Mouse (Mus musculus): ENCODE results near the gene Gm20388.

Gm20388 gene

DNA sequence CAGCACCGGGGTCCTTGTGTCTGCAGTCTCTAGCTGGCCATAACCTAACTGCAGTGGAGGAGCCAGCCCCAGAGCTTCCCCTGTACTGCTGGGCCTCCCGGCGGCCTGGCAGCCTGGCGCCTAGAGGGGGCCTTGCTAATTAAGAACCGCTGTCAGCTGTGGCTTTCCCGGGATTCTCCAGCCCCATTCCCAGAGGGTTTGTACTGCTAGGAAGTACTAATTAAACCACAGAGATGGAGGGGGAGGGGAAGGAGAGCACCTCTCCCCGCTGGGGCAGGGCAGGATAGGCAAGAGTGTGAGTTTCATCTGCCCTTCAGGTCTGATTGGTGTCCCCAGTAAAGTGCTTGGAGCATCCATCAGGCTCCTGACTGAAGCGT lies 652.7 kb downstream of the Gm20388 start:
- DNase-seq, result no peak

DNA sequence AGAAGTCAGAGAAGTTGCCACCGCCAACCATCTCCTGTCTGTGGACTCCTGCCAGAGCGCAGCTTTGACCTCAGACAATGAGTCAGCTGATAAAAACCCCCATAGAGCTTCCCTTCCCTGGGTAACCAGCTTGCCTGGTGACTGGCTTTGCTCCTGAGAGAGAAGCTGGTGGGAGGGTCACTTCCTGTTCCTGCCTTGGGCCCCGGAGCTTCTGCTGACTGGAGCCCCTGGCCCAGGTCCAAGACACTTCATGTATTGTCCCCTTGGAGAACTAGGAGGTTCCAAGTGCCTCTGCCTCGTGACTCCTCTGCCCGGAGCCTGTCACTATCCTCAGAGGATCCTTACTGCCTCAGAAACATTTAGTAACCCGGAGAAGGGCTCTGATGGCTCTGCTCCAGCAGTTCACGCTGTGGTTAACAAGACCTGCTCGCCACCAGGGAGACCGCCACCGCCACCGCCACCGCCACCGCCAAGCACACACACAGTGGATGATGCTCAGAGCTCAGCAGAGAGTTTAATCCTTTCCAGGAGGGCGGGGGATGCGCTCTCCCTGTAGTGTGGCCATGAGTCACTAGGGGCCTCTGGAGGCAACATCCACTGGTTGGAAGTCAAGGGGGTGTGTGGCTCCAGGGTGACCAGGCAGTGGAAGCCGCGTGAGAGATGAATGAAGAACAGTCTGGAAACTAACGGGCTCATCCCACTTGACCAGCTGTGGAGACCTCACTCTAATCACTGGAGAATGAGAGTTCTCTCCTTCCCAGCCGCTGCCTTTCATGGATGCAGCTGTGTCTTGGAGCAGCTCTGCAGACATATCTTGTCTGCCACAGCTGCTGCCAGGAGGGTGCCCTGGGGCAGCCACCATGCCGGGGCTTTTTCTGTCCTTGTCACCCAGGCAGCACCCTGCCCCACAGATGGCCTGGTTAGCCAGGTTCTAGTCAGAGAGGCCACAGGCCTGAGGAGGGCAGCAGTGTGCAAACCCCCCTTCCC lies 653.5 kb downstream of the Gm20388 start:
- DNase-seq, result peak; percentile 80

DNA sequence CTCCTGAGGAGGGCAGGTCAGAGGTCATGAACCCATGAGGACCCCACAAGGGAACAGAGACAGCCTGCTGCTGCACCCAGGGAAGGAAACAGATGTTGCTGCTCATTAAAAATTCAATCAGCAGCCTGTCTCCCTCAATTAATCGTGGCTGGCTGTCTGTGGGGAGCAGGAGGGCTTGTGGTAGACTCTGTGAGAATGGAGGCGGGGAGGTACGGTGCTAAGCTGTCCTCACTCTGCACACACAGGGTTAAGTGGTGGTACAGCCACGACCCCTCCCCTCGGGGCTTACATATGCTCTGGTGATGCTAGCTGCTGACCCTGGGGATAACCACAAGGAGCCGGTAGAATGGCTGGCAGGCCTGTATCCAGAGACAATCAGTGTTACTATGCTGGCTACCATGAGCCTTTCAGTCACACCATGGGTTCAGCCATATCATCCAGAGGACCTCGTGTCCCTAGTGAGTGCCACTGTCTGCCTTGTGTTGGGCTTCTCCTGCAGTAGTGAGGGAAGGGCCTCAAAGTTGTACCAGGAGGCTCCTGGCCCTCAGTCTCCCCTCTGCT lies 654.6 kb downstream of the Gm20388 start:
- no peak for DNase-seq

DNA sequence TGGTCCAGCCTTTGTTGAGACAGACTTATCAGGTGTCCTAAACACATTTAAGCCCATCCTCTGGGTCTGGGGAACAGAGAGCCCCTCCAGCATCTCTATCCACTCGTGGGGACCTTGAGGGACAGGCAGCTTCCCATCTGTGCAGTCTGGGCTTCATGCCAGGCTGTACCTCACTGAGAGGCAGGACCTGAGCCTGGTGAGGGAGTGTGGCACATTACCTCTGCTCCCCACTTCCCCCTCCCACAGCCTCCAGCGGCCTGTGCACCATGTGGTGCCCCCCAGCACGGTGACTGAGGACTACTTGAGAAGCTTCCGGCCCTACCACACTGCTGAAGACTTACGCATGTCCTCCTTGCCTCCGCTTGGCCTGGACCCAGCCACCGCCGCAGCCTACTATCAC lies 656.0 kb downstream of the Gm20388 start:
- DNase-seq, result no peak

DNA sequence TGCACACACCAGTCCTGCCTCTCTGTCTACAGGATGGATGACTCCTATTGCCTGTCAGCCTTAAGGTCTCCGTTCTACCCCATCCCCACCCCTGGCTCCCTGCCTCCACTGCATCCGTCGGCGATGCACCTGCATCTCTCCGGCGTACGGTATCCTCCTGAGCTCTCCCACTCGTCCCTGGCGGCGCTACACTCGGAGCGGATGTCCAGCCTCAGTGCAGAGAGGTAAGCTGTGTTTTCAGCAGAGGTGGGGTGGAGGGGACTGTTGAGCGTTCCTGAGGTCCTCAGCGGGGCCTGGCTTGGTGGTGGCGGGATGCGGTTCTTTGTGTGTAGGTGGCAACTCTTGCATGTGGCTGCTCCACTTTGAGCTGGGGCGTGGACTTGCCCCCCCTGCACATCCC lies 657.1 kb downstream of the Gm20388 start:
- DNase-seq, result peak; percentile 36

DNA sequence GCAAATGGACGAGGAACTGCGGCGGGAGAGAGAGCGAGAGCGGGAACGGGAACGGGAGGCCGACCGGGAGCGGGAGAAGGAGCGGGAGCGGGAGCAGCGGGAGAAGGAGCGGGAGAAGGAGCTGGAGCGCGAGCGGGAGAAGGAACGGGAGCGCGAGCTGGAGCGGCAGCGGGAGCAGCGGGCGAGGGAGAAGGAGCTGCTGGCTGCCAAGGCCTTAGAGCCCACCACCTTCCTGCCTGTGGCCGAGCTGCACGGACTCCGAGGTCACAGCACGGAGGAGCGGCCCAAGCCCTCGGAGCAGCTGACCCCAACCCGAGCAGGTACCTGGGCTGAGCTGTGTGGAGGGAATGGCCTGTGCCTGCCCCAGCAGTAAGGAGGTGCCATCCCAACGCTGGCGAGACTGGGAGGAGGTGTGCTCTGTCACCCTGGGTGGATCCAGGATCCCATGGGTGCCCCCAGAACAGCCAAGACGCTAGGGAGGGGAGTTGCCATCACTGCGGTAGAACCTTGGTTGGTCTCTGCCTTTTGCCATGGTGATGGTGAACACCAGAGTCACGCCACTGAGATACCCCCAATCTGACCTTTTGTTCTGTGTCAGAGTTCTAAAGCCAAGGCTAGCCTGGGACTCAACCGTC lies 657.6 kb downstream of the Gm20388 start:
- no peak for DNase-seq

DNA sequence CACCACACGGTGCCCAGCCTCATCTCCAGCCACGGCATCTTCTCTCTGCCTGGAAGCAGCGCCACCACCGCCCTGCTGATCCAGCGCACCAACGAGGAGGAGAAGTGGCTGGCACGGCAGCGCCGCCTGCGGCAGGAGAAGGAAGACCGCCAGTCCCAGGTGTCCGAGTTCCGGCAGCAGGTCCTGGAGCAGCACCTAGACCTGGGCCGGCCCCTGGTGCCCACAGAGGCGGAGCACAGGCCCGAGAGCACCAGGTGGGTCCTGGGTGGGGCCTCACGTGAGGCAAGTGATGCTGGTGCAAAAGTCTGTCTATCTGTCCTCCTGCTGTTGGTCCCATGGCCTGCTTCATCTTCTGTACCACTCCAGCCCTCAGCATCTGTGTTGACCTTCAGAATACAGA lies 658.5 kb downstream of the Gm20388 start:
- DNase-seq, result no peak

DNA sequence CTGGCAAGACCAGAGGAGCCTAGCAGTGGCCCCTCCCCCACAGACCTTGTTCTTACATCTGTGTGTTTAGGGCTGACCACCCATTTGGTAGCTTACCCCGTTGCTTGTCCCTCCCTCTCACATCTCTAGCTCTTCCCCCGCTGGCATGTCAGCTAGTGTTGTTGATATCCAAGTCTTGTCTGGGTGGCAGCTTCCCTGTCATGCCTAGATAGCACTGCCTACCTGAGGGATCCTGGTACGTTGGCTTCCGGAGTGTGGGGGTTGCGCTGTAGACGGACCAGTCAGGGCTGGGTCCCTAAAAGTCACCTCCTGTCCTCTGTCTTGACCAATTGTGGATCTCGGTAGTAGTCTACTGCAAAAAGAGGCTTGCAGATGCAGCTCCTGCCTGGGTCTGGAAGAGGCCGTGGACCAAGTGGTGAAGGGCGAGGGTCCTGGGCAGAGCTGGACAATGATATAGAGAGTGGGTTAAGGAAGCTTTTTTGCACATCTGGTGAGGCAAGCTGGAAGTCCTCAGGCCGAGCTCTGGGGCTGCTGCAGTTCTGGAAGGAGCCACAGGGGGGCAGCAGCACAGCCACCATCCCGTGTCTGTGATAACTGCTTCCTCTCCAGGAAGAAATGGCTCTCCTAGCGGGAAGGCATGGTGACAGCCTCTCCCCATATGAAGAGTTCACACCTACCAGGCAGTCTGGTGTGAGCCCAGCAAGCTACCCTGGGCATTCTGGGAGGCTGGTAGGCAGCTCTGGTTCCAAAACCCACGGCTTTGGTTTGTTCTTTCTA lies 659.5 kb downstream of the Gm20388 start:
- DNase-seq, result peak; percentile 84

DNA sequence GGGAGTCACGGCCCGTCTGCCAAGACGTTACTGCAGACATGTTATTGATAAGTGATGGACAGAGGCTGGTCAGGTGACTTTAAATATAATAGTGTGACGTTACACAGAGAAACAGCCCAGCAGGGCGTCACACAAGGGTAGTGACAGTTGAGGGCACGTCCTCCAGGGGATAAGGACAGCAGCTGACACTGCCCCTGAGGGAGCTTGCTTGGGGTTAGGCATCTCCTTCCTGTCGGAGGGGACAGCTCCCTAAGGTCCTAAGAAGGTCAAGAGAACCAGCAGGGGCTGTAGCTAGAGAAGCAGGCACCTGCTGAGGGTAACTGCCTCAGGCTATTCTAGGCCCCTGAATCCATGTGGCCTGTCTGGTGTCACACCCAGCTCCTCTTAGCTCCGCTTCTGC lies 660.9 kb downstream of the Gm20388 start:
- no peak for DNase-seq

DNA sequence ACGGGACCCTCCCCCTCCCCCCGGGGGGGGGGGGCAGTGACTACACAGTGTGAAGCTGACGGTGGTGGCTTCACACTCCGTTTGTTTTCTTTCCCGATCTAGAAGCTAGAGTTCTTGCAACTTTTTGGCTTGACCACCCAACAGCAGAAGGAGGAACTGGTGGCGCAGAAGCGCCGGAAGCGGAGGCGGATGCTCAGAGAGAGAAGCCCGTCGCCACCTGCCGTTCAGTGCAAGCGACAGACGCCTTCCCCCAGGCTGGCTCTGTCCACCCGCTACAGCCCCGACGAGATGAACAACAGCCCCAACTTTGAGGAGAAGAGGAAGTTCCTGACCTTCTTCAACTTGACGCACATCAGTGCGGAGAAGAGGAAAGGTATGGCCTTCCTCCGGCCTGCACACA lies 661.9 kb downstream of the Gm20388 start:
- DNase-seq, result no peak

DNA sequence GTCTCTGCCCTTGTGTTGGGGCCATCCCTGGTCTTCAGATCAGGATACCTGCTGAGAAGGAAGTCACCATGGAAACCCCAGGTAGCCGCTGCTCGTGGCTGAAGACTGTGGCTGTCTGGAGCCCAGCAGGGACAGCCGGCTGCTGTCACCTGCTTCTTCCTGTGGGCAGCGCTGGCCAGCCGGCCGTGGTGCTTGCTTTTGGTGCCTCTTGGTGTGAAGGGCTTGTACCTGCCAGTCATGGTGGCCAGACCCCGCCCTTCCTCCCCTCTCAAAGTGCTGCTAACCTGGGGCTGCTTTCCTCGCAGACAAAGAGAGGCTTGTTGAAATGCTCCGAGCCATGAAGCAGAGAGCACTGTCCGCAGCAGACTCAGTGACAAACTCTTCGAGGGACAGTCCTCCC lies 663.2 kb downstream of the Gm20388 start:
- DNase-seq, result no peak

DNA sequence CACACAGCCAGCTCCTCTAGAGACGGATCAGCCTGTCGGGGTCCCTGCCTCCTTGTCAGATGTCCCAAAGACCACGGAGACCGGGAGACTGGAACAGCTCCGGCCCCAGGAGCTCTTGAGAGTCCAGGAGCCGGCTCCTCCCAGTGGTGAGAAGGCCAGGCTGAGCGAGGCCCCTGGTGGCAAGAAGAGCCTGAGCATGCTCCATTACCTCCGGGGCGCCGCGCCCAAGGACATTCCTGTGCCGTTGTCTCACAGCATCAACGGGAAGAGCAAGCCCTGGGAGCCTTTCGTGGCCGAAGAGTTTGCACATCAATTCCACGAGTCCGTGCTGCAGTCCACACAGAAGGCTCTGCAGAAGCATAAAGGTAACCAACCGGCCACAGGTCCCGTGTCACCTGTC lies 664.3 kb downstream of the Gm20388 start:
- DNase-seq, result no peak

DNA sequence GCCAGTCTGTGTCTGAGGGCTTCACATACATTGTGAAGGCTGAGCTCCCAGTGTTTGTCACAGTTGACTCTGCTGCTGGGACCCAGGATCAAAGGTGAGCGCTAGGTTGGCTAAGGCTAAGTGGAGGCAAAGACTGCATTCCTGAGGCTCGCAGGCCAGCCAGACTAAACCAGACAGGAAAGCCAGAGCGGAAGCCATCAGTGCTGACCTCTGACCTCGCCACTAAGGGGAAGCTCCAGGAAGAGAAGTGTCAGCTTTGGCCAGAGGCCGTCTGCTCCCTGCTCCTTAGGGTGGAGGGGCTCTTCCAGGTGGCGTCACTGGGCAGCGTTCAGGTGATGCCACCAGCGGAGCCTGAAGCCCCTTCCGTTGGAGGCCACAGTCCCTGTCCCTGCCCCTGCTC lies 665.2 kb downstream of the Gm20388 start:
- DNase-seq, result no peak

DNA sequence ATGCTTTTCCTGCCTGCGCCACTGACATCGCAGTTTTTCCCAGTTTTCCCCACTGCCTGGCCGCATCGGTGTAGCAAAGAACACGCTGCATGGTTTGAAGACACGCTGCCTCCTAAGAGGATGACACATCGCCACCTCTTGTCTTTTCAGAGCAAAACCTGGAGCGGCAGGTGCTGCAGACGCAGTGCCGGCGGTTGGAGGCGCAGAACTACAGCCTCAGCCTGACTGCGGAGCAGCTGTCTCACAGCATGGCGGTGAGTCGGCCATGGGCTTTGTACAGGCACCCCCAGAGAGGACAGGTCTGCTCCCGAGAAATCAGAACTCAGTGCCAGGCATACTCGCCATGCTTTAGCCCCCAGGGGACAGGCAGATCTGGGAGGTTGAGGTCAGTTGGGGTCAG lies 667.2 kb downstream of the Gm20388 start:
- no peak for DNase-seq

DNA sequence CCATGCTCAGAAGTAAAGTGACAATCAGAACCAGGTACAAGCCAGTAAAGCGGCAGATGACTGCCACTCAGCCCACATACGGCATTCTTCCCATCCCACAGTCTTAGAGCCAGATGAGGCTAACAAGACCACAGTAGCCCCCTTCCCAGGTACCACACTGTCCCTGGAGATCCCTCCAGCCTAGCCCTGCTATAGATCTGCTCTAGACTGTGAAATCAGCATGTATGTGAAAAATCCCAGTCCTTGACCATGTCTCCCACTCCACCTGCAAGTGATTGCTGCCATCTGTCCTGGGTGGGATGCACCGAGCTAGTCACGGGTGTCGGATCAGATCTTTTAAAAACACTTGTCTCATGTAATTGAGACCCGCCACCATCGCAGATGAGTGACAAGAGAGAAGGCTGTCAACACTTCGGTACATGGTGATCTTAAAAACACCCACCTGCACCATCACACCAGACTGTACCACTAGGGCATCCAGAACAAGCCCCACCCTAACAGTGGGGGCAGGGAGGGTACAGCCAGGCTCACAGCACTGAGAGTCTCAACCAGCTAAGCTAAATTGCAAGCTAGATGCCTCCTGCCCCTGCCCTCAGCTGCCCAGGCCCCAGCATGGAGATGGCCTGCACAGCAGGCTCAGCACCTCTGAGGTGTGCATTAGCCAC lies 669.8 kb downstream of the Gm20388 start:
- no peak for DNase-seq

DNA sequence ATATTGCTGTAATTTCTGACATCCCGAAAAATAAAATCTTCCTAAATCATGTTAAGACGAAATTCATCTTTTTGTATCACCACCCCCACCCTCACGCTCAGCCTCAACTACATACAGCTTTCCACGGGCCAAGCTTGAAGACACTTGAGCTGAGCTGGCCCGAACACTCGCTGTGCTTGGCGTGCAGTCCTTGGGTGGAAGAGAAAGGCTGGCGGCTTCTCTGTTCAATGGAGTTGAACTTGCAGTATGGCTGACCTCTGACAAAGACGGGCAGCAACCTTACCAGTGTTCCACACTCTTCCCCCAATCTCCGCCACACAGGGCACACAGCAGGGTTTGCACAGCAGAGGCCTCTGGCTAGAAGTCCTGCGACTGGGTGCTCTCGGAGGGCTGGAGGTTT lies 670.7 kb downstream of the Gm20388 start:
- DNase-seq, result no peak

DNA sequence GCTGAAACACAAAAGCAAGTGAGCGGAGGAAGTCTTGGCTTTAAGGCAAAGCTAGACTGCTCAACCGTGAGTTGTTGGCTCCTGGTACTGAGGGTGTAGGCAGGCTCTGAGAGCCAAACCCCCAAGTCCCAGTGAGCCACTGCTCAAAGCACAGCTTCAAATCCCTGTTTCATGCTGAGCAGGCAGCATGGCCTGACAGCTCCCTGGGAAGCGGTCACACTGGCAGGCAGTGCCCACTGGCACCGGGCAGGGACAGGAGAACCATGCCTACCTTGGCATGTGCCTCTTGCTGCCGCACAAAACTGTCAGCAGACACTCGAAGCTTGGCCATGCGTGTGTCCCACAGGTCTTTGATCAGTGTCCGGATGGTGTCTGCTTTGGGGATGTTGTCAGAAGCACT lies 671.2 kb downstream of the Gm20388 start:
- no peak for DNase-seq

DNA sequence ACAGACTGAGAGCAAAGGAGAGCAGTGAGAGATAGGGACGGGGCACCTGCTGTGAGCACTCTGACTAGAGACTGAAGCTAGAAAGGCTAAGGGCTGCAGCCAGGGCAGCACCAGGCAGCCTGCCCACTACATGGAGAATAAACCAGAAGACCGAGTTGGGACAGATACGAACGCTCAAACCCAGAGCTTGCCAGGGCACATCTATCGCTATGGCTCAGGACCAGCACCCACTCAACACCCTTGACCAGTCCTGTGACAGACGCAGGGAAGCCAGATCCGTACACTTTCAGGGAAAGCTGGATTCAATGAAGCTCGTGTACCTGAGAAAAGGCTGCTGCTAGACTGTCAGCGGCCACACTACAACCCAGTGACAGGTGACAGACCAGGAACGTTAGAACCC lies 674.9 kb downstream of the Gm20388 start:
- DNase-seq, result no peak

DNA sequence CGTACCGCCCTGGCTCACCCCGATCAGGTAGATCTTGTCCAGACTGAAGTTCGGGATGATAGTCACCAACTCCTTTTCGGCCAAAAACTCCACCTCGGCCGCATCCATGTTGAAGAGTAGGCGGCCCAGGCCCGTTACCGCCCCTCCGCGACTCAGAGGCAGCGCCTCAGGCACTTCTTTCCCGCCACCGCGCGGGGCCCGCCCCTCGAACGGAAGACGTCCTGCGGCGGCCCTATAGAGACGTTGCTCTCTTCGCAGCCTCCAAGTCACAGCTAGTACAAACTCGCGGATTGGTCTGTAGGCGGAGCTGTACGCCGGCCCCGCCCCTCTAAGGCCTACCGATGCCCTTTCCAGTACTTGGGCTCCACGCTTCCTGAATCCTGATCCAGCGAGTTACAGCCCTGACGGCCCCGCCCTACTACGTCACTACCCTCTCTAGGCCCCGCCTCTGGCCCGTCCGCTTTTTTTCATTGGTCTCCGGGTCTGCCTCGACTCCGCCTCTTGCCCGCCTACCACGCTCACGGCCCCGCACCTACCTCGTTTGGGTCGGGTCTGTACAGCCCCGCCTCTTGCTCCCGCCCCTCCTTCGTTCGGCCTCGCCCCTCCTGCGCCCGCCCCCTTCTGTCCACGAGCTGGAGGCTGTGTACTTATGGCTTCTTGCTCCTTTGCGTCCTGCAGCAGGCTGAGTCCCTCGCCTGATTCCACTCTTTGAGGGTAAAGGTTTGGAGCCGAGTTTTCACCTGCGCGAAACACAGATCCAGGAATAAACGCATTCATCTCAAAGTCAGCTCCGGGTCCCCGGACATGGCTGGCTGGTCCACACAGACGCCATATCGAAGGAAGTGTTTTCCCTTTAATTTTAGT lies 678.5 kb downstream of the Gm20388 start, which contains the start of gene Gins2:
TSS of gene Gins2 (minus strand) at position 397 of the 864 bp plus-strand sequence.
- DNase-seq, result peak; percentile 100

DNA sequence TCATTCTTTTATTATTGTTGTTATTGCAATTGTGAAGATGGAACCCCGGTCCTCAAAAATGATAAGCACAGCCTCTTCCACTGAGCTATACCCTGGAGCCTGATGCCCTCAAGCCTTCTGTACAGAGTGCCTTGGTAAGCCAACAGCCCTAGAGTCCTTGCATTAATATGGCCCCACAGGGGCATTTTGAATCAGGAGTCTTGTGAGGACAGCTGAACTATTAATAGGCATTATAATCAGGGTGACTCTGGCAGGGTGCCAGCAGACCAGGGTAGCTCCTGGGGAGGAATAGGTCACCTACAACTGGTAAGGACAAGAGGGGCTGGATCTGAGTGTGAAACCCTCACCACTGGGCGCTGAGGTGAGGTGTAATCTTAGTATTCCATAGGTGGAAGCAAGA lies 679.3 kb downstream of the Gm20388 start:
- DNase-seq, result peak; percentile 82

DNA sequence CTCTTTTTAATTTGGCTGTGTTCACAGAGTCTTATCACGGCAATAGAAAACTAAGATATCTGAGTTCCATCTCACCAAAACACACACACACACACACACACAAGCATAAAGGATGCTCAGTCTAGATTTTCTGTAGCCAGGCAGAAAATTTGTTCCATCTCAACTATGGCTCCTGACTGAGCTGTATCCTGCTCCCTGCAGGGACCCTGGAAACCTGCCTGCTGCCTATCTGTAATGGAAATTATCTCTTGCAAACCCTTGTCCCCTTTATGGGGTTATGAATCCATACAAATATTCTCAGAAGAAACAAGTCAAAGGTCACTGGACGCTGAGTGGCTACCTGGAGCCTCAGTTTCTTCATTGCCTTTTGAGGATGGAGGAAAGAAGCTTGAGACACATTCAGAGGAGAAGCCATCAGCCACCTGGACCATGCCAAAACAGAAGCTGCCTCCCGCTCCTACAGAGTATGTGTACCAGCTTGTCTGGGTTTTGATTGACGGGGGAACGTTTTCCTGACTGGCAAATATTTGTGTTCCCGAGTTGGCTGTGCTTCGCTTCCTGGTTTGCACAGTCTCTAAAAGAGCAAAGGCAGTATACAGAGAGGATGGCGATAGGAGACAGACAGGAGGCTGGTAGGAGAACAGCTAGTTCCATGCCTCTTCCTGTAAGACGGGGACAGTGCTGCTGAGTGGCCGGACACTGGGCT lies 681.1 kb downstream of the Gm20388 start:
- no peak for DNase-seq
